Mouse (Mus musculus): Measurements from ENCODE around the gene Atg16l1. TPM values are rescaled to one million over a fixed set of nuclear protein-coding genes. Genes with fewer than 3 reads are reported as not detected.

The Atg16l1 gene
- polyA plus RNA-seq (2012; rRNA removed) = 12.5 and 13.4 TPM in 2 replicates
- 10.9 and 12.8 TPM in 2 replicates for polyA plus RNA-seq (2014; fragmentation: Nextera tagmentation; extraction: Ambion mirVana)

GRCm38 (mm10) chr1:87755641-87756470 is at the start of gene Atg16l1:
Gene Atg16l1 (plus strand): TSS chr1:87755870.
- TF ChIP-seq CTCF (IDR thresholded peaks at IDR 0.05; ENCODE audit: low read depth) = peak; percentile 84
- peak; percentile 47; the same call in 1 of the 2 replicates for TF ChIP-seq EP300 (IDR thresholded peaks at IDR 0.05; ENCODE audit: low read depth)
- peaks cover 17 to 18% of the 10 kb centered on the region in 2 experiments for H3K4me1 ChIP-seq (replicated peaks; ENCODE audit: control insufficient read depth in 2 of 2, insufficient read depth in 2 of 2, low read length in 1 of 2)
- peak within 1 kb of the TSS; percentile 84 for H3K27ac ChIP-seq
- WGBS (ENCODE audit: insufficient replicate concordance) = under 1% methylated on average over 79 of the region's 79 CpGs
- no peaks in the 10 kb centered on the region for H3K9me3 ChIP-seq (ENCODE audit: control insufficient read depth, low read length)
- peak within 1 kb of the TSS; percentile 99 for H3K4me2 ChIP-seq (ENCODE audit: low read depth)
- H3K27me3 ChIP-seq (ENCODE audit: control insufficient read depth, insufficient read depth, low read length) = no peaks in the 10 kb centered on the region
- H3K36me3 ChIP-seq (replicated peaks; ENCODE audit: control insufficient read depth, insufficient read depth, low read depth) = peaks cover 9% of the 10 kb centered on the region
- ATAC-seq (ENCODE audit: insufficient read depth) (peak; percentile 98), DNase-seq (ENCODE audit: low read depth in 3 of 3, low spot score in 3 of 3) (peak; percentile 92 to 95 (median 93))
- H3K4me3 ChIP-seq (ENCODE audit: insufficient read depth in 1 of 2, low read depth in 2 of 2, low read length in 2 of 2) = peak within 1 kb of the TSS; percentile 87 to 89
- H3K9ac ChIP-seq (replicated peaks) = peak within 1 kb of the TSS; percentile 92

- Histone ChIP-seq H3K4me3 (ENCODE audit: insufficient read depth in 1 of 2, low read depth in 2 of 2, low read length in 2 of 2) (no peak overlapping the region), H3K9ac (replicated peaks) (peak overlapping the region; percentile 15), H3K36me3 (replicated peaks; ENCODE audit: control insufficient read depth, insufficient read depth, low read depth) (no peaks in the 10 kb centered on the region; the same call in 1 of the 2 replicates), H3K9me3 (ENCODE audit: control insufficient read depth, low read length) (no peaks in the 10 kb centered on the region), H3K27me3 (ENCODE audit: control insufficient read depth, insufficient read depth, low read length) (no peaks in the 10 kb centered on the region), H3K4me1 (replicated peaks; ENCODE audit: control insufficient read depth in 2 of 2, insufficient read depth in 2 of 2, low read length in 1 of 2) (peaks cover 40 to 54% of the 10 kb centered on the region in 2 experiments), H3K27ac (peak overlapping the region; percentile 92), H3K4me2 (ENCODE audit: low read depth) (peak overlapping the region; percentile 16)
- TF ChIP-seq CTCF (IDR thresholded peaks at IDR 0.05; ENCODE audit: low read depth) = no peak
- TF ChIP-seq EP300 (IDR thresholded peaks at IDR 0.05; ENCODE audit: low read depth) = peak; percentile 87
- ATAC-seq (ENCODE audit: insufficient read depth) (peak; percentile 93), DNase-seq (ENCODE audit: low read depth in 3 of 3, low spot score in 3 of 3) (peak; percentile 69 to 72 (median 70))
- WGBS (ENCODE audit: insufficient replicate concordance) = 54% methylated on average over 3 of the region's 3 CpGs
These were observed 49.3 kb upstream of the Atg16l1 start for GRCm38 (mm10) chr1:87706361-87706760.

GRCm38 (mm10) chr1:87709020-87709419 is 46.6 kb upstream of the Atg16l1 start:
- no peaks in the 10 kb centered on the region for H3K9me3 ChIP-seq (ENCODE audit: control insufficient read depth, low read length)
- TF ChIP-seq CTCF (IDR thresholded peaks at IDR 0.05; ENCODE audit: low read depth) = no peak
- TF ChIP-seq EP300 (IDR thresholded peaks at IDR 0.05; ENCODE audit: low read depth) = no peak
- H3K4me1 ChIP-seq (replicated peaks; ENCODE audit: control insufficient read depth in 2 of 2, insufficient read depth in 2 of 2, low read length in 1 of 2) = peaks cover 66 to 75% of the 10 kb centered on the region in 2 experiments
- H3K27ac ChIP-seq = peak overlapping the region; percentile 23; the same call in 1 of the 2 replicates
- WGBS (ENCODE audit: insufficient replicate concordance) = 74% methylated on average over 6 of the region's 6 CpGs
- no peak for DNase-seq (ENCODE audit: low read depth in 3 of 3, low spot score in 3 of 3)
- no peak overlapping the region for H3K9ac ChIP-seq (replicated peaks)
- H3K4me3 ChIP-seq (ENCODE audit: insufficient read depth in 1 of 2, low read depth in 2 of 2, low read length in 2 of 2) = no peak overlapping the region
- no peaks in the 10 kb centered on the region for H3K27me3 ChIP-seq (ENCODE audit: control insufficient read depth, insufficient read depth, low read length)
- no peak overlapping the region for H3K4me2 ChIP-seq (ENCODE audit: low read depth)
- H3K36me3 ChIP-seq (replicated peaks; ENCODE audit: control insufficient read depth, insufficient read depth, low read depth) = no peaks in the 10 kb centered on the region; the same call in 1 of the 2 replicates
- no peak for ATAC-seq (ENCODE audit: insufficient read depth)

GRCm38 (mm10) chr1:87709661-87710270 is 45.9 kb upstream of the Atg16l1 start:
- H3K4me1 ChIP-seq (replicated peaks; ENCODE audit: control insufficient read depth in 2 of 2, insufficient read depth in 2 of 2, low read length in 1 of 2) = peaks cover 63 to 71% of the 10 kb centered on the region in 2 experiments
- ATAC-seq (ENCODE audit: insufficient read depth) (no peak), DNase-seq (ENCODE audit: low read depth in 3 of 3, low spot score in 3 of 3) (no peak)
- H3K27ac ChIP-seq = no peak overlapping the region
- H3K4me2 ChIP-seq (ENCODE audit: low read depth) = no peak overlapping the region
- no peaks in the 10 kb centered on the region for H3K27me3 ChIP-seq (ENCODE audit: control insufficient read depth, insufficient read depth, low read length)
- no peaks in the 10 kb centered on the region for H3K9me3 ChIP-seq (ENCODE audit: control insufficient read depth, low read length)
- WGBS (ENCODE audit: insufficient replicate concordance) = 79% methylated on average over 7 of the region's 7 CpGs
- H3K4me3 ChIP-seq (ENCODE audit: insufficient read depth in 1 of 2, low read depth in 2 of 2, low read length in 2 of 2) = no peak overlapping the region
- no peaks in the 10 kb centered on the region; the same call in 1 of the 2 replicates for H3K36me3 ChIP-seq (replicated peaks; ENCODE audit: control insufficient read depth, insufficient read depth, low read depth)
- TF ChIP-seq EP300 (IDR thresholded peaks at IDR 0.05; ENCODE audit: low read depth) (no peak), CTCF (IDR thresholded peaks at IDR 0.05; ENCODE audit: low read depth) (no peak)
- no peak overlapping the region for H3K9ac ChIP-seq (replicated peaks)
